Mouse (Mus musculus): ENCODE results near the gene Hist1h1d. TPM values are rescaled to one million over a fixed set of nuclear protein-coding genes. Genes with fewer than 3 reads are reported as not detected.

Gene Hist1h1d
- total RNA-seq, 2 experiments from 2014 or later = 117 to 132 TPM

Other genes with a start within 250 kb of the Hist1h1d start
- 10 to 100 TPM in 1 of 2 experiments, 1 to 10 TPM in 1; 7.0 to 10.2 TPM for gene Zfp322a, start 184.1 kb upstream of the Hist1h1d start, total RNA-seq (2023)
- 10 to 100 TPM in 1 of 2 experiments, 1 to 10 TPM in 1; 8.6 to 10.3 TPM for gene Abt1, start 129.4 kb upstream of the Hist1h1d start, total RNA-seq (2023)
- gene Btn1a1, start 87.4 kb upstream of the Hist1h1d start, total RNA-seq (2023) = under 1 TPM; 0.31 to 0.57 TPM
- gene Btn2a2, start 64.4 kb upstream of the Hist1h1d start, total RNA-seq (2023) = not detected
- gene Hist1h4h, start 22.2 kb upstream of the Hist1h1d start, total RNA-seq (2023) = 1,000 to 10,000 TPM; 1,800 to 2,079 TPM
- gene Hist1h2af, start 19.4 kb upstream of the Hist1h1d start, total RNA-seq (2023) = 1,000 to 10,000 TPM; 1,103 to 1,322 TPM
- gene Hist1h3g, start 17.8 kb upstream of the Hist1h1d start, total RNA-seq (2023) = 100 to 1,000 TPM; 343 to 409 TPM
- 100 to 1,000 TPM; 156 to 165 TPM for gene Hist1h2bh, start 9.9 kb upstream of the Hist1h1d start, total RNA-seq (2023)
- gene Hist1h3f, start 9.2 kb upstream of the Hist1h1d start, total RNA-seq (2023) = 100 to 1,000 TPM; 484 to 531 TPM
- gene Hist1h4f, start 1.6 kb upstream of the Hist1h1d start, total RNA-seq (2023) = 1,000 to 10,000 TPM; 2,494 to 2,726 TPM
- 100 to 1,000 TPM; 919 to 946 TPM for gene Hist1h3e, start 9.1 kb downstream of the Hist1h1d start, total RNA-seq (2023)
- gene Hist1h2ae, start 18.0 kb downstream of the Hist1h1d start, total RNA-seq (2023) = 100 to 1,000 TPM; 213 to 226 TPM
- gene Hist1h2bg, start 18.1 kb downstream of the Hist1h1d start, total RNA-seq (2023) = 1,000 to 10,000 TPM; 1,609 to 1,779 TPM
- gene Hist1h2bf, start 20.9 kb downstream of the Hist1h1d start, total RNA-seq (2023) = 1,000 to 10,000 TPM; 1,205 to 1,340 TPM
- gene Hist1h2ad, start 21.1 kb downstream of the Hist1h1d start, total RNA-seq (2023) = 100 to 1,000 TPM; 234 to 256 TPM
- 100 to 1,000 TPM; 207 to 247 TPM for gene Hist1h3d, start 22.5 kb downstream of the Hist1h1d start, total RNA-seq (2023)
- 100 to 1,000 TPM; 821 to 965 TPM for gene Hist1h4d, start 28.3 kb downstream of the Hist1h1d start, total RNA-seq (2023)
- gene Hist1h2be, start 67.9 kb downstream of the Hist1h1d start, total RNA-seq (2023) = 100 to 1,000 TPM; 117 to 129 TPM
- gene Hist1h1e, start 69.3 kb downstream of the Hist1h1d start, total RNA-seq (2023) = 100 to 1,000 TPM; 854 to 881 TPM
- 10 to 100 TPM; 59.5 to 67.1 TPM for gene Hist1h2ac, start 130.7 kb downstream of the Hist1h1d start, total RNA-seq (2023)
- gene Hist1h2bc, start 130.9 kb downstream of the Hist1h1d start, total RNA-seq (2023) = 100 to 1,000 TPM; 108 to 117 TPM
- 1 to 10 TPM; 2.5 to 2.9 TPM for gene Hist1h1t, start 142.6 kb downstream of the Hist1h1d start, total RNA-seq (2023)
- gene Hist1h4c, start 145.2 kb downstream of the Hist1h1d start, total RNA-seq (2023) = 100 to 1,000 TPM; 435 to 497 TPM
- gene Hfe, start 157.6 kb downstream of the Hist1h1d start, total RNA-seq (2023) = 1 to 10 TPM; 7.5 to 7.9 TPM
- 1,000 to 10,000 TPM; 1,583 to 1,684 TPM for gene Hist1h1c, start 185.5 kb downstream of the Hist1h1d start, total RNA-seq (2023)
- gene Hist1h3c, start 192.3 kb downstream of the Hist1h1d start, total RNA-seq (2023) = 100 to 1,000 TPM; 649 to 655 TPM
- gene Hist1h2bb, start 193.5 kb downstream of the Hist1h1d start, total RNA-seq (2023) = 1,000 to 10,000 TPM in 1 of 2 experiments, 100 to 1,000 TPM in 1; 938 to 1,011 TPM
- 1,000 to 10,000 TPM; 1,348 to 1,643 TPM for gene Hist1h2ab, start 197.9 kb downstream of the Hist1h1d start, total RNA-seq (2023)
- gene Hist1h3b, start 199.0 kb downstream of the Hist1h1d start, total RNA-seq (2023) = 1,000 to 10,000 TPM; 1,578 to 1,719 TPM
- gene Hist1h4b, start 203.8 kb downstream of the Hist1h1d start, total RNA-seq (2023) = 100 to 1,000 TPM; 697 to 823 TPM
- gene Hist1h4a, start 208.0 kb downstream of the Hist1h1d start, total RNA-seq (2023) = 100 to 1,000 TPM; 542 to 645 TPM
- 100 to 1,000 TPM; 941 to 991 TPM for gene Hist1h3a, start 209.1 kb downstream of the Hist1h1d start, total RNA-seq (2023)
- 100 to 1,000 TPM; 476 to 542 TPM for gene Hist1h1a, start 210.4 kb downstream of the Hist1h1d start, total RNA-seq (2023)
- not detected for gene Trim38, start 216.7 kb downstream of the Hist1h1d start, total RNA-seq (2023)